Mouse (Mus musculus) cerebellum, adult 2 months (tissue): ENCODE measurements around the gene Fbln2. TPM values are rescaled to one million over a fixed set of nuclear protein-coding genes. Genes with fewer than 3 reads are reported as not detected.

ENCODE experiments used
- DNase-seq, 2 experiments: peaks; one replicate each; pipeline ENCODE4 v3.0.0; 2021
- H3K27ac ChIP-seq: fragments of 200-500 bp; 2 replicates; pipeline ENCODE4 v1.5.1; 2012; ENCODE audit warnings: low read length, control low read depth, inconsistent platforms; ENCODE audit not compliant: insufficient read depth
- H3K27me3 ChIP-seq: fragments of 200-500 bp; 2 replicates; pipeline ENCODE4 v1.6.1; 2012; ENCODE audit warnings: inconsistent platforms, mild to moderate bottlenecking, low read length, moderate library complexity; ENCODE audit not compliant: control insufficient read depth, insufficient read depth
- H3K4me1 ChIP-seq: fragments of 200-500 bp; 2 replicates; pipeline ENCODE4 v1.6.1; 2011; ENCODE audit warnings: low read length; ENCODE audit not compliant: control insufficient read depth, insufficient read depth
- H3K4me3 ChIP-seq: fragments of 200-500 bp; replicated peaks from 2 replicates; pipeline ENCODE3; 2011; ENCODE audit warnings: mild to moderate bottlenecking, low read depth, low read length, control low read depth; ENCODE audit not compliant: insufficient read depth
- CTCF ChIP-seq: fragments of 200-500 bp; IDR thresholded peaks from 2 replicates; pipeline ENCODE4 v1.5.1; 2011; ENCODE audit warnings: low read depth, mild to moderate bottlenecking, control low read depth, low read length, moderate library complexity, borderline replicate concordance; ENCODE audit not compliant: insufficient read depth
- POLR2A ChIP-seq: fragments of 200-500 bp; IDR thresholded peaks from 2 replicates; pipeline ENCODE4 v1.6.1; 2011; ENCODE audit warnings: low read length, control low read depth, borderline replicate concordance; ENCODE audit not compliant: insufficient read depth
- WGBS: fragments of 180-500 bp; shearing (Covaris S2); methylation state at CpG from one replicate; pipeline ENCODE4 v1.1.7; 2018; 5-methylcytosine and 5-hydroxymethylcytosine counted together
- polyA plus RNA-seq: library from polyadenylated mRNA; depleted of rRNA; stranded (reverse); fragments of >200 nt; gene quantifications from 2 replicates; pipeline ENCODE4 v1.2.3, GENCODE M21; 2012

The Fbln2 gene
- polyA plus RNA-seq, 1 experiment = 3.3 TPM

- Histone ChIP-seq H3K4me1 (peaks cover 4% of the 10 kb centered on the region; the same call in 1 of the 2 replicates), H3K27ac (no peak overlapping the region), H3K4me3 (no peak overlapping the region), H3K27me3 (no peaks in the 10 kb centered on the region)
- peak; percentile 38 to 61 for DNase-seq
- peak; percentile 67 for TF ChIP-seq CTCF
- TF ChIP-seq POLR2A = no peak
- 48% methylated on average over 7 of the region's 7 CpGs for WGBS
Measured at GRCm38 (mm10) chr6:91173221-91173880, 38.9 kb upstream of the Fbln2 start.

GRCm38 (mm10) chr6:91174211-91174610 lies 38.0 kb upstream of the Fbln2 start:
- no peak overlapping the region for H3K4me3 ChIP-seq
- WGBS = 65% methylated on average over 3 of the region's 3 CpGs

GRCm38 (mm10) chr6:91180767-91181171 lies 31.5 kb upstream of the Fbln2 start:
- Histone ChIP-seq H3K4me1 (no peaks in the 10 kb centered on the region), H3K4me3 (no peak overlapping the region), H3K27me3 (no peaks in the 10 kb centered on the region), H3K27ac (no peak overlapping the region)
- 58% methylated on average over 9 of the region's 9 CpGs for WGBS
- TF ChIP-seq CTCF (no peak), POLR2A (no peak)
- DNase-seq = no peak

More at GRCm38 (mm10) chr6:91174211-91174610, 38.0 kb upstream of the Fbln2 start:
- no peak overlapping the region for H3K27ac ChIP-seq
- TF ChIP-seq POLR2A = no peak
- 0 out of 2 replicates have a peak, but pooled peaks have one; percentile 6 for TF ChIP-seq CTCF
- H3K27me3 ChIP-seq = no peaks in the 10 kb centered on the region
- DNase-seq = no peak
- peaks cover 4% of the 10 kb centered on the region; the same call in 1 of the 2 replicates for H3K4me1 ChIP-seq

GRCm38 (mm10) chr6:91181320-91181719 lies 30.9 kb upstream of the Fbln2 start:
- Histone ChIP-seq H3K27me3 (no peaks in the 10 kb centered on the region), H3K4me1 (no peaks in the 10 kb centered on the region), H3K27ac (no peak overlapping the region), H3K4me3 (no peak overlapping the region)
- TF ChIP-seq CTCF (no peak), POLR2A (no peak)
- DNase-seq = peak in 1 of 2 experiments; percentile 36
- 60% methylated on average over 2 of the region's 2 CpGs for WGBS

GRCm38 (mm10) chr6:91182075-91182490 lies 30.2 kb upstream of the Fbln2 start:
- Histone ChIP-seq H3K27ac (no peak overlapping the region), H3K27me3 (no peaks in the 10 kb centered on the region), H3K4me3 (no peak overlapping the region), H3K4me1 (peaks cover 6% of the 10 kb centered on the region; the same call in 1 of the 2 replicates)
- no peak for DNase-seq
- WGBS = 96% methylated on average over 4 of the region's 4 CpGs
- TF ChIP-seq CTCF (no peak), POLR2A (no peak)

GRCm38 (mm10) chr6:91183041-91183440 lies 29.2 kb upstream of the Fbln2 start:
- Histone ChIP-seq H3K27me3 (no peaks in the 10 kb centered on the region), H3K4me3 (no peak overlapping the region), H3K27ac (no peak overlapping the region), H3K4me1 (peaks cover 11% of the 10 kb centered on the region)
- DNase-seq = no peak
- 75% methylated on average over 1 of the region's 1 CpGs for WGBS
- TF ChIP-seq POLR2A (no peak), CTCF (no peak)

GRCm38 (mm10) chr6:91183980-91184379 lies 28.3 kb upstream of the Fbln2 start:
- 85% methylated on average over 2 of the region's 2 CpGs for WGBS
- no peaks in the 10 kb centered on the region for H3K27me3 ChIP-seq
- no peak for DNase-seq
- H3K4me3 ChIP-seq = no peak overlapping the region
- no peak for TF ChIP-seq POLR2A
- TF ChIP-seq CTCF = no peak
- H3K27ac ChIP-seq = no peak overlapping the region
- H3K4me1 ChIP-seq = peaks cover 12% of the 10 kb centered on the region

- no peak overlapping the region for H3K4me3 ChIP-seq
- WGBS = 83% methylated on average over 3 of the region's 3 CpGs
Measured at GRCm38 (mm10) chr6:91184776-91185175, 27.5 kb upstream of the Fbln2 start.

More at GRCm38 (mm10) chr6:91184776-91185175, 27.5 kb upstream of the Fbln2 start:
- Histone ChIP-seq H3K27ac (no peak overlapping the region), H3K4me1 (peaks cover 20% of the 10 kb centered on the region), H3K27me3 (no peaks in the 10 kb centered on the region)
- no peak for DNase-seq
- no peak for TF ChIP-seq CTCF
- TF ChIP-seq POLR2A = no peak
